In genomic region chr3:130922812-130923614, GRCm38 (mm10) we compare ENCODE assay signal across 9 mouse cellular contexts.
DNase-seq lines count a peak whose midpoint lies in the region; ATAC-seq and TF ChIP-seq lines count a peak whose summit lies in the region.
"Had no signal": no experiment of that assay in that cellular context is flagged by ENCODE, and none has a peak within 500 bp of the region (broad histone marks: within the 10 kb centered on the region; RNA-seq: fewer than 3 reads in every experiment).

No protein-coding gene starts in this region.

- no peaks in the 10 kb centered on the region for H3K36me3 ChIP-seq in heart, postnatal 0 days (replicated peaks; ENCODE audit: control insufficient read depth, insufficient read depth, low read length)
- no peaks in the 10 kb centered on the region for H3K36me3 ChIP-seq in limb, embryonic 10.5 days
- no peaks in the 10 kb centered on the region for H3K36me3 ChIP-seq in neural tube, embryonic 15.5 days

- peak overlapping the region; percentile 14 for H3K4me3 ChIP-seq in heart, postnatal 0 days (ENCODE audit: low read depth, low read length)
- H3K4me3 ChIP-seq in embryonic fibroblast, embryonic 13.5 days (ENCODE audit: insufficient read depth, low read length), result no peak overlapping the region
- peak overlapping the region; percentile 42 for H3K4me3 ChIP-seq in limb, embryonic 10.5 days
- no peak overlapping the region for H3K4me3 ChIP-seq in neural tube, embryonic 15.5 days (replicated peaks)

- no peaks in the 10 kb centered on the region for H3K4me1 ChIP-seq in heart, postnatal 0 days (ENCODE audit: control insufficient read depth, insufficient read depth)
- H3K4me1 ChIP-seq in embryonic fibroblast, embryonic 13.5 days (ENCODE audit: control insufficient read depth, insufficient read depth, low read length), result no peaks in the 10 kb centered on the region
- peaks cover 20% of the 10 kb centered on the region for H3K4me1 ChIP-seq in limb, embryonic 10.5 days
- H3K4me1 ChIP-seq in neural tube, embryonic 15.5 days, result peaks cover 12% of the 10 kb centered on the region

- H3K9ac ChIP-seq in heart, postnatal 0 days (replicated peaks; ENCODE audit: low read depth, low read length), result no peak overlapping the region
- no peak overlapping the region for H3K9ac ChIP-seq in neural tube, embryonic 15.5 days (replicated peaks)

- TF ChIP-seq CTCF in heart, postnatal 0 days (IDR thresholded peaks at IDR 0.05; ENCODE audit: low read depth), result no peak
- TF ChIP-seq CTCF in embryonic fibroblast, embryonic 13.5 days (IDR thresholded peaks at IDR 0.05; ENCODE audit: borderline replicate concordance, insufficient read depth, low read length), result no peak

- no peak overlapping the region for H3K27ac ChIP-seq in heart, postnatal 0 days (ENCODE audit: low read depth)
- no peak overlapping the region for H3K27ac ChIP-seq in embryonic fibroblast, embryonic 13.5 days (ENCODE audit: insufficient read depth, low read length)
- H3K27ac ChIP-seq in limb, embryonic 10.5 days, result peak overlapping the region; percentile 47
- 0 out of 2 replicates have a peak overlapping the region, but pooled peaks have one; percentile 9 for H3K27ac ChIP-seq in neural tube, embryonic 15.5 days (replicated peaks)

- no peaks in the 10 kb centered on the region for H3K27me3 ChIP-seq in heart, postnatal 0 days (ENCODE audit: control insufficient read depth, insufficient read depth, low read length)
- H3K27me3 ChIP-seq in limb, embryonic 10.5 days (ENCODE audit: low read depth, poor library complexity, severe bottlenecking), result peaks cover 13% of the 10 kb centered on the region; the same call in 1 of the 2 replicates
- H3K27me3 ChIP-seq in neural tube, embryonic 15.5 days (replicated peaks), result peaks cover 5% of the 10 kb centered on the region; the same call in 1 of the 2 replicates

- ATAC-seq in heart, postnatal 0 days (ENCODE audit: insufficient read depth, low read depth), result no peak
- no peak for ATAC-seq in neural tube, embryonic 15.5 days (ENCODE audit: low FRiP score)

- no peak for DNase-seq in heart, postnatal 0 days (ENCODE audit: low spot score)
- DNase-seq in heart, postnatal 36 days, result no peak
- DNase-seq in limb, embryonic 10.5 days (ENCODE audit: low spot score), result peak; percentile 60
- no peak for DNase-seq in T-cell, adult 2 months (ENCODE audit: low spot score)
- DNase-seq in Muller cell, postnatal 12 days (ENCODE audit: inconsistent ontology term), result no peak
- DNase-seq in left cerebral cortex, postnatal 25 days (ENCODE audit: low spot score in 2 of 2), result no peak
- DNase-seq: adrenal gland, adult 8-10 months had no signal

- no peaks in the 10 kb centered on the region for H3K9me3 ChIP-seq in heart, postnatal 0 days (replicated peaks; ENCODE audit: control insufficient read depth, low read length)
- H3K9me3 ChIP-seq in limb, embryonic 10.5 days (replicated peaks), result no peaks in the 10 kb centered on the region
- no peaks in the 10 kb centered on the region for H3K9me3 ChIP-seq in neural tube, embryonic 15.5 days (replicated peaks)

- peak; percentile 6; the same call in 1 of the 2 replicates for TF ChIP-seq POLR2A in embryonic fibroblast, embryonic 13.5 days (IDR thresholded peaks at IDR 0.05; ENCODE audit: low read depth, low read length)

- no peak for TF ChIP-seq EP300 in heart, postnatal 0 days (IDR thresholded peaks at IDR 0.05; ENCODE audit: low read depth)

- intact Hi-C loops in heart, postnatal 36 days (cut with DNase I), result no loop called here
- intact Hi-C loops in left cerebral cortex, postnatal 25 days (cut with DNase I), result no loop called here

- 30% methylated on average over 23 of the region's 23 CpGs for WGBS in heart, postnatal 0 days
- WGBS in limb, embryonic 10.5 days, result 12% methylated on average over 23 of the region's 23 CpGs
- 24% methylated on average over 23 of the region's 23 CpGs for WGBS in neural tube, embryonic 15.5 days

- H3K4me2 ChIP-seq in heart, postnatal 0 days (ENCODE audit: low read depth, low read length), result peak overlapping the region; percentile 42
- peak overlapping the region; percentile 41 for H3K4me2 ChIP-seq in neural tube, embryonic 15.5 days

Comparison
In these comparisons a context has a peak if more than half of its experiments do, and no peak if none do; other contexts are left out.
1. H3K27ac ChIP-seq: peak in limb, embryonic 10.5 days (single experiment) and neural tube, embryonic 15.5 days (single experiment); none in heart, postnatal 0 days (single experiment) and embryonic fibroblast, embryonic 13.5 days (single experiment).
2. H3K4me3 ChIP-seq: peak in heart, postnatal 0 days (single experiment) and limb, embryonic 10.5 days (single experiment); none in embryonic fibroblast, embryonic 13.5 days (single experiment) and neural tube, embryonic 15.5 days (single experiment).